Mouse (Mus musculus) MN1 (cell line): ENCODE measurements at regions not wholly inside any gene's neighbourhood (a gene's known extent, or its start where the extent isn't known, plus 50 kb on each side); places are given as distances from the start of the nearest gene placed in this dataset.

Experiments used
- DNase-seq: peaks from one replicate; pipeline ENCODE4 v3.0.0-alpha.2; 2016; ENCODE audit warnings: low spot score

DNA sequence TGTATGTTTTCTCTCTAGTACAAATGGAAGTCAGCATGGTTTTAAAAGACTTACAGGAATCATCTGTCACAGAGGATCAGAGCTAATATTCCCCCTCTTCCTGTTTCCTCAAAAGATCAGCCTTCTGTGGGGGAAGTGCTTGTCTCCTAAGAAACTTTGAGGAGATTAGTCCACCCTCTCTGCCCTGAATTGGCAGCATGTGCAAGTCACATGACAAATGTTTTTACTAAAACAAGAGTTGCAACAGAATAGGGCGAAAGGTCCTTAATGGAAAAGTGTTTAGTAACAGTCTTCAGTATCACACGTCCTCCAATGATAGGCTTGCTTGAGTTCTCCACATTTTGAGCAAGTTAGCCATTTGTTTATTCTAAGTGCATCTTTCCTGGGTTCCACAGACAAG, 162.8 kb downstream of the Fzd1 start:
- no peak for DNase-seq

DNA sequence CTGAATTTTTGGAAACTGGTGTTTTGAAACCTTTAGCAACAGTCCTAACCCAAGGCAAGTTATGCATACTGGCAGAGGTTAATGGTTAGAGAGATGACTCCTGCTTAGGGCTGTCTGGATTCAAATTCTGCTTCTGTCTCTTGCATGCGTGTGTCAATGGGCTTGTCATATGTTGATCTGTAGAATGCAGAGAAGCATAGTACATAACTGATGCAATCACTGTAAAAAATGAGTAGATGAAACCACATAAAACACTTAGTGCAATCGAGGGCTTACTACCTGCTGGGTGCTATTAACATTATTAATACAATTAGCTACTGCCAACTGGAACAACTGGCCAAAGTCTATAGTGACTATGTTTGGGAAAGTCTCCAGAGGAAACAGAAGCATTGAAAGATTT, 163.3 kb downstream of the Fzd1 start:
- no peak for DNase-seq

DNA sequence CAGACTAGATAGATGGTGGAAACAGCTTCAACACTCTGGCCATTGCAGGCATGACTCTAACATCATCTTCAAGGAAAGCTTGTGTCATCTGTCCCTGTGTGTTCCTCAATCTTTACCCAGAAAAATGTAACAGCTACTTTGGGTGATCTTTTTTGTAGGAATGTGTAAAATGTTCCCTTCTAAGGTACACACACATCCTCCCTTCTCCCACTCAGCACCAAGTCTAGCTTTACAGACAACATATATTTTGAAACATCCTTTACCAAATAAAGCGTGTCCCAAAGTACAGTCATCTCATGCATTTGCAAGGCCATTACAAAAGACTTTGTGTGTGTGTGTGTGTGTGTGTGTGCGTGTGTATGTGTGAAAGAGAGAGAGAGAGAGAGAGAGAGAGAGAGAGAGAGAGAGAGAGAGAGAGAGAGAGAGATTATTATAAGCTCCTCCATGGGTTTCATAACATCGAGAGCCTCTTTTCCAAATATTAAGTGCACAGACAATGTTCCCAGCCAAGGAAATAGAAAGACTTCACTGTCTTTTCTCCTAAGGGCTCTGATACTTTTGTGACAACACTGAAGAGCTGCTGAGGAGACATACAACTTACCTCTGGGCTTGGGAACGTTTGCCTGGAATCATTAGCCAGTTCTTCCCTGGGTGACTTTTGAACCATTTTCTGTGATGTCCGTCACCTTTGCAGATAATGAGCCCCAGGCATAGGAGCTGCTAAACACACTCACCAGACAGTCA, 164.0 kb downstream of the Fzd1 start:
- no peak for DNase-seq

DNA sequence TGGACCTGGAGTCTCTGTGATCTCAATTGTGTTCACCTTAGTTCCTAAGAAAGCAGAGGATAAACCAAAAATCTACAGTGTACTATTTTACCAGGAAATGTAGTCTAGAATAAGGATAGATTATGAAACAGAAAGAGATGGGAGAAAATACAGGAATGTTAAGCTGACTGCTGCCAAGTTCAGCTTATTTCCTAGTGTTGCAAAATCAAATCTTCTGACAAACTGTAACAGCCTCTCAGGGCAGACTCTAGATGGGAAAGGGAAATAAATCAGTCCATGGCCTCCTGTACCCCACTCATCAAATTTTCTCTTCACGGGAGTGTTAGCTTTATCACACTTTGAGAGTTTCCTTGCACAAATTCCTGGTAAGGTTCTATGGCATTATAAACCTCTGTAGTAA, 166.1 kb downstream of the Fzd1 start:
- no peak for DNase-seq

DNA sequence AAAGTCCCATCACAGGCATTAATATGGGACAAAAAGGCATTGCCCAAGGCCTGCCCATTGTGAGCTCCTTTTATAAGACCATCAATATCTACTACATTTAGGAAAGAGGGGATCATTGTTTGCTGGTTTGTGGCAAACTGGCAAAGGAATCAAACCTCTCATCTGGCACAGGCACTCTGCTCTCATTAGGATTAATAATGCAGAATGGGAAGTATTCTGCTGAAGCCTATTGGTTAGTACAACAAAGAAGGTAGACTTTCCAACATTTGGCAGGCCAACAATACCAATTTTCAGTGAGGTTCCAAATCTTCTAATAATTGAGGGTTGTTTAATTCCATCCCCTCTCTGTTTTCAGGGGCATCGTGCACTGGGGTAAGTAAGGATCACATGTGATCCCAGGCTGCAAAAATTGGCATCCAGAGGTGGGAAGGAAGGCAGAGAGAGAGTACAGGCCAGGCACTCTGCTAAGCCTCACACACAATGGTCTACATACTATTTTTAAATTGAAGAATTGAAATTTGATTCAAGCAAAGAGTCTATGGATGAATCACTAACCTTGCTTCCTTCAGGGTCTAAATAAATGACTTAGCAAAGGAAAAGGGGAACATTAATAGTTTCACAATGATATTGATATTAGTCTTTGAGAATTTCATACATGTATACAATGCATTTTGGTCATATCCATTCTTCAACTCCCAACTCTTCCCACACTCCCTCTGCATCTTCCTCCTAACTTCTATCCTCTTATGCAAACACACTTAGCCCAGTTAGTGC, 174.9 kb downstream of the Fzd1 start:
- DNase-seq: no peak

DNA sequence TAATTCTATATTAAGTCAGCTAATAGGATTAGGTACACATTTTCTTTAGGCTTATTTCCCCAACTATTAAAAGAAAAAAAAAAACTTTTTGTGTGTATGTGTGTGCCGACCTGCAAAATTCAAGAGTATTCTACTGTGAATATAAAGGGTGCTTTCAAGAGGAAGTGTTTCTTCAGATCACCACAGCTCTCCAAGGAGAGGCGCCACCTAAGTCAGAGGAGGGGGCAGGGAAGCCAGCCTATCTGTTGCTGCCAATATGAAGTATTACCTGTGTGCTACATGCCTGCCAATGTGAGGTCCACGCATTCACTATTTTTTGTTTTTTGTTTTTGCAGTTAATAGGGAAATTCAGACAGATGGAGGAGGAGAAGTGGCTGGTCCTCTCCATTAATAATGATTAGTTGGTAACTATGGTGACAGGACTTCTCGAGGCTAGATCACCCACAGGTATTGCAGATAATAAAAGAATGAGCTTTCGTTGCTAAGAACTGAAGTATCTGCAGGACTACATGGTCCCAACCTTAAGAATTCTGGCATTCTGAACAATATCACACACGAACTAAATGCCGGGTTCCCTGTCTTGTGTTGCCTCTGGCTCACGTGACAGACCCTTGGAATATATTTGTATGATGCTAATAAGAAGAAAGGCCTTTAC, 177.5 kb downstream of the Fzd1 start:
- DNase-seq: no peak

DNA sequence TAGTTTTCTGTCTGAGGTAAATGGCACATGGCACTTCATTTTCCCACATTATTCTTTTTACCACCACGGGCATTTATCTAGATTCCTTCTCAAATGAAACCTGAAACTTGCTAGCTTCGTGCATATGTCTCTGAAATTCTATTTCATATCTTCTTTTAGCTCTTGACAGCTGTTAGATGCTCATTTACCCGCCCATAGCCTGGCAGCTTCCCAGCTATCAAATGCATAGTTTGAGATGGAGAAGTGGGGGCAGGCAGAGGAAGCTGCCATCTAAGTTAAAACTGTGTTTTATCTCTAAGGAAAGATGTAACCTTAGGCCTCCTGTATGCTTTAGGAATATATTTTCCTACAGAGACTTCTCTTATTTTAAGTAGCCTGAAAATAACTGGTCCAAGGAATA, 179.0 kb downstream of the Fzd1 start:
- no peak for DNase-seq

DNA sequence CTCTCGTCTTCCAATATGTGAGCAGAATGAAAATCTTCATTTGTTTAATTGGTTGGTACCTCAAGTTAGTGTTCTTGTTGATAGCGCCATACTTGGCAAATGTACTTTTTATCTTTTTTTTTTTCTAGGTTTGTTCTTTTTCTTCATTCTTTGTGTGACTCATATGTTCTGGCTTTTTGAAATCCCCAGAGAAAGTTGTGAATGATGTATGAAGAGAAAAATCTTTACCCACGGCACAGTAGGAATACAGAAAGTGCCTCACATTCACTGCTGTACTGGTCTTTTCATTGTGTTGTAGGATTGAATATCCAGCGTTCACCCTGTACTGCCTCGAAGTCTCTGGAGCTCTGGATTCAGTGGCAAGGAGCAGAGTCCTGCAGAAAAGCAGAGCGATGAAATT, 180.7 kb downstream of the Fzd1 start:
- no peak for DNase-seq

DNA sequence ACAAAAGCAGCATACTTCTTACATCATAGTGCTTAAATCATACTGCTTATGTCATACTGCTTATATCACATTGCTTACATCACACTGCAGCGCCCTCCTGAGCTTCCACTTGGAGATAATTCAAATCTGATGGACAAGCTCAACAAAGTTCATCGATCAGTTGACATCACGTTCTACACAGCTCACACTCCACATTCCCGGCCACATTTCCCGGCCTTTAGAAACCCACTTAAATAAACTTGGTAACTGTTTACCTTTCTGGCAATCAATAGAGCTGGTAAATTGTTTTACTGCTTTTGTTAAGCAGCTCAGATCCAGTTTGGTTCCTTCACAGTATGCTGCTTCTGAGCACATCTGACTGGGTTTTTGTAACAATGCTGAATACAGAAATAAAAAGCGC, 194.0 kb downstream of the Fzd1 start:
- DNase-seq: no peak

DNA sequence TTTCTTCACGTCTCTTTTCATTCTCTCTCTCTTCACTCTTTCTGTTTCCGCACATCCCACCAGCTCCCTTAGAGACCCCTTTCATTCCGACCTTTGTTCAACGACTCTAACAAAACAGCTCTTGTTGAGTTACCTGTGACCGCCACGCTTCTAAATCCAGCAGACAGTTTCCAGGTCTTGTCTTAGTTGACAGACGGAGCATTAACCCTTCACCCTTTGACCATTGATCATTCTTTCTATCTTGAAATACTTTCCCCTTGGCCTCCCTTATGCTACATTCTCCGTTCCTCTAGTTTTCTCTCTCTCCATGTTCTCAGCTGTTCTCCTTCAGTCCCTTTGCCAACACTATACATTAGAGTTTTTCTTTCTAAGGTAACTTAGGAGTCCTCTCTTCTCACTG, 196.2 kb downstream of the Fzd1 start:
- DNase-seq: no peak

DNA sequence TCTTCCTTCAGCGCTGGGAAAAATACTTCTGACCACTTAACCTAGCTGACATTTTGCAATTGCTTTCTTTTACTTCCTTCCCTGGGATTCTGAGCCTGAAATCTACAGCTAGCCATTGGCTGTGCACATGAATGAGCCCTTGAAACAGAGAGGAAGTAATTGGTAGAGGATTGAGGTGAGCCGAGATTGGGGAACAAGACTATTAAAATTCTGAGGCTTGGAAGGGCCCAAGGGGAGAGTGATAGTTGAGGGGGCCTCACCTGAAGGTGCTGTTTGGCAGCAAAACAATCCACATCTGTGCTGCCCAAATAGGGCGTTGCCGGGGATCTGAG, 196.7 kb downstream of the Fzd1 start:
- DNase-seq: no peak

DNA sequence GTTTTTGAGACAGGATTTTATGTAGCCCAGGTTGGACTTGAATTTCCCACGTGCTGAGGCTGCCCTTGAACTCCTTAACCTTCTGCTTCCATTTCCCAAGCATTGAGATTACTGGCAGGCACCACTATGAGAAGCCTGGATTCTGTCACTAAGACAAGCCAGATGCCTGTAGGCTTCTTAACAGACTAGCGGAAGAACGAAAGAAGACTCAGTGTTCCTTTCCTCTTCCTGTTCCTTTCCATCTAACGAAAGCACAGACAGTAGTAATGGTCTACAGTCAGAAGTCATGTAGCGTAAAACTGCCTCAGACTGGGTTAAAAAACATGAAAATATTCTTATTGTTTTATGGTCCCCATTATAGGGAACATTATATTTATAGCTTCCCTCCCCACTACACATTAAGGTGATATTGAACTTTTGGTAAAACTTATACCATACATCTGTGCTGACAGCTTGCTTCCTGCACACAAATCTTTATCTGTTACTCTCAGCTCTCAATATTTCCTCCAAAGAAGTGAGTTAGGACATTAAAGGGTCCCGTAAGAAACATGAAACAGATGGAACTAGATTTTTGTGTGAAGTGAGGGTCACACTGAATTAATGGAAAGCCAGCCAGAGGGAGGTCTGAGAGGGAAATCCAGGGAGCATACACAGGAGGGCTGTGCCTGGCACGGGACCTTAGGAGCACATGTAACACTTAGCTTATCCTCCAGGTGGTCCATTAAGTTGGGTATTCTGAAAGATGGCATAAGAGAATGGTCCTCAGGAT, 197.3 kb downstream of the Fzd1 start:
- DNase-seq: no peak

DNA sequence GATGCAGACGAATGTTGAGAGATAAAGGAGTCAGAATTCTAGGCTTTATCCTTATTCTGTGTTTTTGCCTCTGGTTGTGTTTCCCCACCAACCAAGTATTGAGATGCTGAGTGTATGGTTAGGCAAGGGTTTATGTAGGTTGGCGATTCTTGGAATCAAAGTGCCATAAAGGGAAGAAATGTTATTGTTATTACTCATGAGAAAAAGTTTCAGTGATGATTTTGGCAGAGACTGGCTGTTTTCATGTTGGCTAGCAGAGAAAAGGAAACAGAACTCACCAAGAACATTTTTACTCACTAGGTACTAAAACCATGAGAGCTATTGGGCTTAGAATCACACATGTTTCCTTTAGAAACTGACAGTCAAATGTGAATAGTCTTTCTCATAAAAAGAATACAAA, 202.9 kb downstream of the Fzd1 start:
- DNase-seq: no peak

DNA sequence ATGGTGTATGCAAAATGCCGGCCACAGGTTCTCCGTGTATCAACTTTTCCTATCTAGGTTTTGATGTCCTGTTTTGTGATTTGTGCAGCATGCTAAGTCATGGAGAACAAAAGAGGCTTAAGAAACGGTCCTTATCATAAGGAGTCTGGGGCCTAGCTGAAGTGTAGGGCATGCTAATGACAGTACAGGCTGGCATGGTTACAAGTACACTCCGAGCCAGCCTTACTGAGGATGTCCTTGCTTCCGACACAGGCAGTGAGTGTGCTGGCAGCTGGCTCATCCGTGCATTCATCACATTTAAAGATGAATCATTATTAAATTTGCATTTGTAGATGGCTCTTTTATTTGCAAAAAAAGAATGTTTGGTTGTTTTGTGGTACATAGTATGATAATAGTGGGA, 219.3 kb downstream of the Fzd1 start:
- peak; percentile 61 for DNase-seq

DNA sequence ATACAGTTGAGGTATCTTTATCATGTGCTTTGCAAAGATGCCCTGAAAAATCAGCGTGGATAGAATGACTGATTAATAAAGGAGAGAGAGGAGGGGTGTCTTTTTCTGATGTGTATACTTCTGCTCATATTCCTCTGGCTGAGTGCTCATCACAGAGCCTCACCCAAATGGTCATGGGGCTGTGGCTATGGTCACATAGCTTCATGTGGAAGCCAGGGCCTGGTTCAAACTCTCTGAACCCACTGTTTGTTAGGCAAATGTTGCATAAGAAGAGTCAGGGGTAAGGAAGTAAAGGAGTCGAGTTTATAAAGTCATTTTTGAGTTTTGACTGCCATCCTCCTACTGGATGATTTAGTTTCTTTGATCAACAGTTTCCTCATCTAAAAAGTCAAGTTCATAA, 221.0 kb downstream of the Fzd1 start:
- no peak for DNase-seq

DNA sequence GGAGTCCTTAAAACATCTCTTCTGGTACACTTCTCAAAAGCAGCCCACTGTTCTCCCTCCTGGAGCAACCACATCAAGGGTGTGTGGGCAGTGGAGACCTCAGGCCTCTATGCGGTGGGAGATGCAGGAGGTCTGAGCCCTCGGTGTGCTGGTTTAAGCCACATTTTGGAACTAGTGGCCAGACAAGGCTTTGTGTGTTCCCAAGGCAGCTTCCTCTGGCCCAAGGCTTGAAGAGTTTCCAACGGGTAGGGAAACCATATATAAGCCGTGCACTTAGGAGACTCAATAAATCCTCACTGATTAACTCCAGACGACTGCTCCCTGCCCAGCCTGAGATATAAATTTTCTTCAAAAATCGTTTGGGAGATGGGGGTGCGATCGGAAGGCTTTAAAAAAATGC, 221.9 kb downstream of the Fzd1 start:
- no peak for DNase-seq

DNA sequence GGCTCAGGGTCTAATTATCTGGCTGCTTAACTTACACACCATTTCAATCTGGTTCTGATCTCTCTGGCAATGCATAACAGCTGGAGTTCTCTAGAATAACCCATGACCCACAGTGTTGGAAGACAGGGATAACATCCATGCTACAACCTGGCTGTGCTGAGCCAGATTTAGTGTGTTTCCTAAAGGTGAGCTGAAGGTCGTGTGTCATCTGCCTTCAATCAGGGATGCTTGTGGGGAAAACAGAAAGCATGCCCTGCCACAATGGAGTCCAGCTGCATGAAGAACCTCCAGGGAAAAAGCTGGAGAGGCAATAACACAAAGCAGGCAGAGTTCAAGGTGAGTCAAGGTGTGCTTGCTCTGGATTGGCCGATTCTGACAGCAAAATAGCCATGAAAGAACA, 223.3 kb downstream of the Fzd1 start:
- no peak for DNase-seq

DNA sequence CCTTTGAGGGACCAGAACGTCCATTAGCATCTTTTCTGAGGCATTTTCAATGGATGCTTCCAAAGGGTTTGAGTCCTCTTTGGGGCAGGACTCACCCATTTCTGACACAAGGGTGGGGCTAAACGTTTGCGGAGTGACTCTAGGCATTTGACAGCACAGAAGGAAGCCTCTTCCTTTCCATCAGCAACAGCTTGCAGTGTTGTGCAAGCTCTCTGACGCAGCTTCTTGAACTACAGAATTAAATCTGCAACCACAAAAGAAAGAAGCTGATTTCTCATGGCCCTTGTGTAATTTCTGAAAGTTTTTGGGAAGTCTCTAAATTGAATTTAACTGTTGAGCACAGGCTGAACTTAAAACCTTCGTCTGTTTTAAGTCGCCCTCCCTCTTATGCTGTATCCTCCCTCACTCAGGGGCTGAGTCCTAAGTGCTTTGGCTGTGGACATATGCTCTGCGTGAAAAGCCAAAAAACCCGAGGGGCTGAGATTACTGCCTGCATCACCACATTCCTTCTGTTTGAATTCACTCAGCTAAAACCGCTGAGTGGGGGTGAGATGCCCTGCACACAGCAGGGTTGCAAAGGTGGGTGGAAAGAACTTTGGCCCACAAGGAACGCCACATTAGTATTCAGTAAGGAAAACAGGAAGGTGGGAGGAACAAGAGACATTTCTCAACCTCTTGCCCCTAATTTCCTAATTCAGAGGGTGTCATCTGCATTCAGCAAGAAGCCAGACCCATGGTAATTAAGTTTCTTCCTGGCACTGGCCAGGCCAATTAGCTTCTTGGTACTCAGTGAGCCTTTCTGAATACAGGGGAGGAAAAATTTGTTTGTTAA, 227.4 kb downstream of the Fzd1 start:
- DNase-seq: peak; percentile 57

DNA sequence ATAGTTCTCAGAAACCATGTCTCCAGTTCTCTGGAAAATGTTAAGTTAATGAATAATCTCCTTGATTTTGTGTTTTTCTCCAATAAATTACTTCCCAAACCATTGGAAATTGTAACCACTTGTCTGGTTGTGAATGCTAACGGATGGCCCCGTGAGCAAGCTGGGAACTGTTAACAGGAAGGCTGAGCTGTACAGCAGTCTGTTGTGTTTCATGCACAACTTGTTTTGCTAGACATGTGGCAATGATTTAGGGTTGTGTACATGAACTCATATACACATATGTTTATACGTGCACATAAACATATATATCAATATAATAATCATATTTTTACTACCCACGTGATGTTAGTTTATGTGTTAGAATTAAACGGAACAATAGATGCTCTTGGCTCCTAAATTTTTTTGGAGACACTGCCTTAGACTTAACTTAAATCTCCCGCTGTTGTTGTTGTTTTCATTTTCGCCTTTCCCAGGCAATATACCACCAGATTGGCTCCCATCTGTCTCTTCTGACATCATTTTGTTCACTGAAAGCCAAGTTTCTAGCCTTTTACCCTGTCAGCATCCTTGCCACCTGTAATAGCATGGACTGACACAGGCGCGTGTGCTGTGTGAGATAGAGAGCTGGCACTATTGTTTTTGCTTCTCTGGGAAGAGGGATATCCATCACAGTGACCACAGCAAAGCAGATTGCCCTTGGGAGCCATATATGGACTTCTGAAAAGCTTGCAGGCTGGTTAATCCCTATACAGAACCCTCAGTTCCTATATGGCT, 231.6 kb downstream of the Fzd1 start:
- no peak for DNase-seq

DNA sequence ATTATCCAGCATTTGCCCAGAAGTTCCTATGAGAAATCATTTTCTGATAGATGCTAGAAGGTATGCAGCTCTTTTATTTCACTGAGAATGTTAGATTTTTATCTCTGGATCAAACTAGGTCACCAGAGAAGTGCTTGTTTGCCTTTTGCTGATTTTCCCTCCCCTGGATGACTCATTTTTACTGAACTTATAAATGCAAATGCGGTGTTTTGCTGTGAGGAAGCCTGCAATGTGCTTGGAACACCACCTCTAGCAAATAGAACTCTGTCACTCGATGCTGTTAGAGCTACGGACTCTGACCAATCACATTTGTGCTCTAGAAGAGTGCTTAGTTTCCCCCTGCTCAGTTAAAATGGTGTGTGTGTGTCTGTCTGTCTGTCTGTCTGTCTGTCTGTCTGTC, 257.2 kb downstream of the Fzd1 start:
- DNase-seq: no peak

DNA sequence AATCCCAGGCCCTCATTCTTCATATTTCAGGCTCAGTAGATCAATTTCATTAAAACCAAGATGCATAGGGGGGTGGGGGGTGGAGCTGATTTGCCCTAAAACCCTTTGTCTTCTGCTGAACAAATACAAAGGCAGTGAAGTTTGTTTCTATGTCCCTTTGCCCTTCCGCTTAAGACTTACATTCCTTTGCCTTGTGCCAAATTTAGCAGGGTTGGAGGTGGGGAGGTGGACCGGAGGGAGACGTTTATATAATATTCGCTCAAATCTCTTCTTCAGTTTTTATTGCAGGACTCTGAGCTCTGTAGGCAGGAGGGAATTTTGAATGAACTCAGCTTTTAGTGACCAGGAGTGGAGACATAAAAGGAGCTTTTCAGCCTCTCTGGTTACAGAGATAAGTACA, 258.8 kb downstream of the Fzd1 start:
- DNase-seq: no peak
